Mouse (Mus musculus) olfactory bulb, adult 2 months (tissue): ENCODE measurements around the gene Faf1.

Experiments
- CTCF ChIP-seq: fragments of 200-500 bp; IDR thresholded peaks from 2 replicates; pipeline ENCODE4 v1.5.1; 2012; ENCODE audit warnings: low read depth, mild to moderate bottlenecking, low read length, moderate library complexity; ENCODE audit not compliant: insufficient read depth
- POLR2A ChIP-seq: fragments of 200-500 bp; IDR thresholded peaks from 2 replicates; pipeline ENCODE4 v1.6.1; 2012; ENCODE audit warnings: mild to moderate bottlenecking, low read depth, low read length, moderate library complexity; ENCODE audit not compliant: insufficient read depth

GRCm38 (mm10) chr4:109984011-109984411 lies 307.6 kb downstream of the Faf1 start:
- TF ChIP-seq CTCF: no peak
- no peak for TF ChIP-seq POLR2A
